Mouse (Mus musculus): ENCODE measurements around the gene Maats1.
A peak's percentile ranks its signal among the peaks of the same experiment; 100 is the strongest.

Maats1 gene

DNA sequence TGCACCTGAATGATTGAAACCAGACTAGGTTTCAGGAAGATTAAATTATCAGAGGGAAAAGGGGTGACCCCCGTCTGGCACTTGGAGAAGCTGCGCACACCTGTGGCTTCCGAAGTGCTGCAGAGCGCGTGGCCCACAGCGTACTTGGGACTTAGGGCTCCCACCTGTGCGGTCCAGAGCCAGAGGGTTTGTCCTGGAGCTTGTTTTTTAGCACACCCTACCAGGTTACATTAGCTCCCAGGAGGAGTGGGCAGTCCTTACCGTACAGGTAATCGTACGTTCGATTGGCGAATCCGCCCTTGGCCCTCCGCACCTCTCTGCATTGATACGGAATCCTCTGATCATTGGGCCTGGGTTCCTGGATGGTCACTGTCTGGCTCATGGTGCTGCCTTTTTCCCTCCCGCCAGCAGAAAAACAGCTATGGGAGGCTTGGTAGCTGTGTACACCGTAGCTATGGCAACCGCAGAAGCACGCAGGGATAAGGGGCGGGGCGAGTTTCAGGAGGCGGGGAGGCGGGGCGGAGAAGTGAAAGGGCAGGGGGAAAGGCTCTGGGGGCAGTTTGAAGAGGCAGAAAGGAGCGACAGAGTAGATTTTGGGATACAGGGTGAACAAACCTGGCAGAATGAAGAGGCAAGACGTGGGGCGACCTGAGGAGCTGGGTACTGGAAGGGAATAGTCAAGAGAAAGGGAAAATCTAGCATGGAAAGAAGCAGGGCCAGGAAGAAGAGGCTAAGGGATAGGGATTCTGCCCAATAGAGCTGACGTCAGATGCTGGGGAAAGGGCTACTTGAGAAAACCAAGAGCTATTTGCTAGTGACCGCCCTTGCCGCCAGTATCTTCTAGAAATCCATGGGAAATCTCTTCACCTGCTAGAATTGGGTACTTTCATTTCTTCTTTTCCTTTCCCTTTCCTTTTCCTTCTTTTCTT, at the start of gene Maats1:
Gene Maats1, minus strand, starts transcription at position 748 of the 929 bp plus-strand sequence.
- DNase-seq, result peak; percentile 81

GRCm38 (mm10) chr16:38390322-38390721, 48.4 kb upstream of the Maats1 start:
- no peak for DNase-seq

DNA sequence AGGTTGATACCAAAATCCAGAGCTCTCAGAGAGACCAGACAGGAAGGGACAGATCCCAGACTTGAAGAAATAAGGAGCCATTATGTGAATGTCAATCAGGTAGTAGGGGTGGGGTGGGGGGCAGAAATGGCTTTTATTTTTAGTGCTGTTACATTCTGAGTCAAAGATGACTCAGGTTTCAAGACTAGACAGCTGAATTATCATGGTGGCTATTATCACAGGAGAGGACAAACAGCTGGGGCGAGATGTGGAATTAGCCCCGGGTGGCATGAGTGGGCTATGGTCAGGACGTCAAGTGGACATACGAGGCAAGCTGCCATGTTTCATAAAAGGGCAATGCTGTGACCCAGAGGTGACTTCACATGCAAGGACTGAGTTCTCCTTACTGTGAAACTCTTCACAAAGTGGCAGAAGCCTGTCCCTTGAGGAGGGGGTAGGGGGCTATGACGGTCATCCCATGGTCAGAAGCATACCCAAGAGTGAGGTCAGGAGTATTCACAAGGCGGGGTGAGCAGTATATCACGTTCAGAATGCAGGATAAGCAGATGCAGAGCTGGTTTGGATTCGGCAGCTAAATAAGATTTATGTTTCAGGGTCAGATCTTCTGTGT, 47.4 kb upstream of the Maats1 start:
- DNase-seq, result no peak

DNA sequence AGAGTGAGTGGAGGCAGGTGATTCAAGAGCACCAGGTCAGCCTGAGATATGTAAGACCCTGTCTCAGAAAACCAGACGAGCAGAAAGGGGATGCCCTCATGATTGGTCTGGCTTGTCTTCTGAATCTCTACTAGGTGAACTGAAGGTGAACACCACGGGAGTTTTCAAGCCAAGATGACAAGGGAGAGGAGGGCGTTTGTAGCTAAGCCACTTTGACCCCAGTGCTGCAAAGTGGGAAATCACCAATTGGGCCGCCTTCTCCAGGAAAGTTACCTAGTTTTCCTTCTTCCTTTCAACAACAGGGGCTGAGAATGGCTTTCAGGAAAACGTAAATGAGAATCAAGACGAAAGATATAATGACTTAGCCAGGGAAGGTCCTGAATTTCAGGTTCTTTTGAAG, 46.8 kb upstream of the Maats1 start:
- no peak for DNase-seq

DNA sequence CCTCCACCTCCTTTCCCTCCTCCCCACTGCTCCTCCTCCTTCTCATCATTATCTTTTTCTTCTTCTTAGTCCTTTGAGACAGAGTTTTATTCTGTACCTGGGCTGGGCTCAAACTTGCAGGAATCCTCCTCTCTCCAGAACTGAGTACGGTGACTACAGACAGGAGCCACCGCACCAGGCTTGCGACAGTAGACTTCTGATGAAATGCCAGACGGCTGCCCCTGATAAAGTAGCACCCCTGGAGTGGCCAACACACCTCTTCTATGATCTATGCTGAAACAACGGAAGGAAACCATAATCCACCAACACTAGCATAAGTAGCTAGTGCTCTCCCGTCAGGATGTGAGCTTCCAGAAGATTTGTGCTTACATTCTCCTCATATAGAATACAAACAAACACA, 45.4 kb upstream of the Maats1 start:
- no peak for DNase-seq

GRCm38 (mm10) chr16:38385700-38386099, 43.8 kb upstream of the Maats1 start:
- no peak for DNase-seq

GRCm38 (mm10) chr16:38385184-38385634, 43.3 kb upstream of the Maats1 start:
- DNase-seq, result no peak

DNA sequence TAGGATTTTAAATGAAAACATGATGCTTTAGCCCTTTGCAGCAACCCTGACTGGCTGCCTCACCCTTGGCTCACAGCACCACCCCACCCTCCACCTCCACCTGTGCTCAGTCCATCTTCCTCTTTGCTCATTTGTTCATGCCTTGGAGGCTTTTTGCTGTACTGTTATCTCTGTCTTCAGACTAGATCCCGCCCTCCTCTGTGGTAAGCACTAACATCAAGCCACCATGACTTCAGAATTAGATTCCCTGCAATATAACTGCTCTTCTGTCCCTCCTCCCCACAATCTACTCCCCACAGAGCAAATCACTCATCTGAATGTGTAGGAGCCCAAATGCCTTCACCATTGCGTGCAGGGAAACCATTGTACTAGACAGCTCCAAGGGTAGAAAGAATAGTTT, 41.7 kb upstream of the Maats1 start:
- DNase-seq, result no peak

GRCm38 (mm10) chr16:38379926-38380325, 38.0 kb upstream of the Maats1 start:
- DNase-seq, result no peak

DNA sequence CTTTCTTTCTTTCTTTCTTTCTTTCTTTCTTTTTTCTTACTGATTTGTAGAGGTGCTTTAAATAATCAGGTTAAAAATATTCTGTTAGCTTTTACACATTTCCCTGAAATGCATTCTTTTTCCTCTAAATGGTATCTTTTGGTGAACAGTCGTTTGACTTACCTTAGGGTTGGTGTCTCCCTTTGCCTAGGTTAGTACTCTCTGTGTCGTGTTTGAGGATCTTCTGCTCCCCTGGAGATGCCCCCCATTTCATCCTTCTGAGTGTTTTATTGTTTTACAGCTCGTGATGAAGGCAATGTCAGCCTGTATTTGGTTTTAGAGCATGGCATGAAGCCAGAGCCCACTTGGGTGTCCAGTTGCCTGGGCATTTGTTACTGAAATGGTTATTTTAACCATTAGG, 37.5 kb upstream of the Maats1 start:
- no peak for DNase-seq

- DNase-seq, result no peak
Measured at GRCm38 (mm10) chr16:38379088-38379487, 37.1 kb upstream of the Maats1 start.

- DNase-seq, result no peak
Measured at GRCm38 (mm10) chr16:38378591-38378990, 36.6 kb upstream of the Maats1 start.

DNA sequence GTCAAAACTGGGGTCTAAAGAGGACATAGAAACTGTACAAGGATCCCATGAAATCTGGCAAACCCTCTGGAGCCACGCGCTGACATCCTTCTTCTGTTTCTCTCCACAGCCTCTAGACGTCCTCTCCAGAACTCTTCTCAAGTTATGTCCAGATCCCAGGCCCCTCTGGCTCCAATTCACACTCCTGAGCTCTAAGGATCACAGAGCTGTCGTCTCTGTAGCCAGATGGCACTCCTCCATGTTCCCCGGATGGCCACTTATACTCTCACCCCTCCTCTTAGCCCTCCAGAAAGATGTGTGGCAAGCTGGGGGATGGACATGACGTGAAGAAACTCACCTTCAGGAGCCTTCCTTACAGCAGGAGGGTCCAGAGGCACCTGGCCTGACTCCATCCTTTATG, 35.6 kb upstream of the Maats1 start:
- no peak for DNase-seq

- no peak for DNase-seq
Measured at GRCm38 (mm10) chr16:38376841-38377249, 34.9 kb upstream of the Maats1 start.

DNA sequence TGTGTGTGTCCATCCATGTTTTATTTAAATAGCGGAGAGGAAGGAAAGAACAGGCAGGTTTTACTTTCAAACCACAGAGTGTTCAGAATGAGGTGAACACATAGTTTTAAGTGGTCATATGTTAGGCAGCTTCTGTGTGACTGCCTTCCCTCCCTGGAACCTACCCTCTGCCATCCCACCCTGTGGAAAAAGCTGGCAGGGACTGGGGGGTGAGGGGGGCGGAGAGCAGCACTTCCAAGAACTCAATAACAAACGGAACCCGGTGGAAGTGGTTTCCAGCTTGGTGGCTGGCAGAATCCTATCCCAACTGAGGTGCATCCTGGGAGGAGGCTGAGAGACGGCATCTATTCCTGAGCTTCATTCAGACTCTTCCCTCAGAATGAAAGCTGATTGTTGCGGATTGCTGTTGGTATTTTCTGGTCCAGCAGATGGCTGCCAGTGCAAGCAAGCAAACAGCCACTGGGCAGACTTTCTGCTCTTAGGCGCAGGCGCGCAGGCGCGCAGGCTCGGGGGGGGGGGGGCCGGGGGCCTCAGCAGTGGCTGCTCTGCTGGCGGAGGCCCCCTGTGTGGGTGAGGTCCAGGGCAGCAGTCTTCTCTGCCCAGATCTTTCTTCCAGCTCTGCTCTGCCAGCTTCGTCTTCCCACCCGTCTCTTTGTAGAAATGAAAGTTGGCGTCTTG, 34.4 kb upstream of the Maats1 start:
- DNase-seq, result peak; percentile 61

- no peak for DNase-seq
Measured at GRCm38 (mm10) chr16:38375182-38375581, 33.2 kb upstream of the Maats1 start.

DNA sequence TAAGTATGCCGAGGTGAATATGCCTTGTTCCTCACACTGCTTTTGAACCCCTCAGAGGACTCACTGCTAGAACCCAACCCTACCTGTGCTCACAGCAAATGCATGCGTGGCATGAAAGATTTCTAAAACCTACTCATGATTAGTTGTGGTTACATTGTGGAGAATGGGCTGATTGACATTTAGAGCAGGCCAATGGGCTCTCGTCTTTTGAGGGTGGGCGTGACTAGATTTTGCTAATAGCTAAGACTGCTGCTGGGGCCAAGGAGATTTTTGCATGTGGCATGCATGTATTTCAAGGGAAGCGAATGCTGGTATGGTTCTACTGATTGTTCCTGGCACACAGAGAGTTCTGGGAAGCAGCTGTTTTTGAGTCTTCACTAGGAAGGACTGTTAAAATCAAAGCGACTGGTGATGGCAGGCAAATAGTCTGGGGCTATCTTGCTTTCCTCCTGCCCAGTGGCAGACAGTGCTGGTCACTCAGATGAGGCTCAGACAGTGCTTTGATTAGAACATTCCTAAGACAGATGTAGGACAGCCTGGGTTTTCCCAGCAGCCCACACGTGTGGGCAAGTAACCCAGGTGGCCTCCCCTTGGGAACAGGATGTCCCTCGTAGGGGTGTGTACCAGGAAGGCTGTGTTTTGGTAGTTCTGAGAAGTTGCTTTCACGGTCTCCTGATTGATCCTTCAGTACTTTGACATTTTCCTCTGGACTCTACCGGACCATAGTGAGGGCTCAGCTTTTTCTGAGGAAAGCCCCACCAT, 32.6 kb upstream of the Maats1 start:
- no peak for DNase-seq

- DNase-seq, result no peak
Measured at GRCm38 (mm10) chr16:38373941-38374340, 32.0 kb upstream of the Maats1 start.

- no peak for DNase-seq
Measured at GRCm38 (mm10) chr16:38373439-38373838, 31.5 kb upstream of the Maats1 start.

DNA sequence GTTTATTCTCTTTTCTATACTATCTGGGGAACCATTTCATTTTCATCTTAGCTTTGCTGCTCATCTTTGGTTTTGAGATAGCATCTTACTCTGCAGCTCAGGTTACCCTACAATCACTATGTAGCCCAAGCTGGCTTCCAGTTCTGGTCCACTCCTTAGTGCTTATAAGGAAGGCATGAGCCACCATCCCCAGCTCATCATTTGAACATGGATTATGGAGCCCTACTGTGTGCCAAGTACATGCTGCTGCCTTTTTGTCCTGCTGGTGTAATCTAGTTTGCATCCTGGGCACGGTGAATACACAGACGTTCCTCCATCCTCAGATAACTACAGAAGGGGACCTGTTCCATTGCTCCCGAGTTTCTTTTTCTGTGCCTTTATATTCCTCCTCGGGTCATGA, 30.9 kb upstream of the Maats1 start:
- no peak for DNase-seq

DNA sequence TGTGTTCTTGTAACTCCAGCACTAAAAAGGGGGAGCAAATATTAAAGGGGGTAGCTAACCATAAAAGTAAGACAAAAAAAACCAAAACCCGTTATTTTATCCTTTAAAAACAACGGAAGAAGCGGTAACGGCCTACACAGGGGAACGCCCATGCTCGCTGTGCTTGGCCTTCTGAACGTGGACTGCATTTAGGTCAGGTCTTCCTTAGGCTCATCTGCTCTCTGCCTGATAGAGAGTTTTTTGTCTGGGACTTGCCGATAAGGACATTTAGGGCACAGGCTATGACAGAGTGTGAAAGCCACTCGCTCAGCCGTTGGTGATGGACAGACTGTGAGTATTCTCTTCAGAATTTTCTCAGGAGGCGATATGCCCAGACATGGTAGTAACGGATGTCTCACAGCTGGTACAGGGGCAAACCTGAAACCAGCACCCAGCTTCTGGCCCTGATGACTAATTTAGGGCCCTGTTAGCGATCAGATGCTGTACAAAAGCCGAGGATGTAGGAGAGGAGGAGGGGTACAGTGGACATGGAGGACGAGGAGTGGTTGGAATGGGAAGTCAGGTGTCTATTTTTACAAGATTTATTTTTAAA, 29.9 kb upstream of the Maats1 start:
- DNase-seq, result no peak

GRCm38 (mm10) chr16:38370633-38371374, 28.9 kb upstream of the Maats1 start:
- no peak for DNase-seq
